Mouse (Mus musculus): ENCODE measurements around the gene Ptpn12. TPM values are rescaled to one million over a fixed set of nuclear protein-coding genes. Genes with fewer than 3 reads are reported as not detected.

The Ptpn12 gene
- polyA plus RNA-seq, 1 experiment from 2014 or later: 27.8 TPM

GRCm38 (mm10) chr5:20955114-20955835, 100.4 kb downstream of the Ptpn12 start:
- Histone ChIP-seq H3K27me3 (ENCODE audit: control insufficient read depth, insufficient read depth, low read length) (no peaks in the 10 kb centered on the region), H3K4me2 (replicated peaks; ENCODE audit: low read depth, low read length) (no peak overlapping the region), H3K27ac (ENCODE audit: low read length) (no peak overlapping the region), H3K4me3 (ENCODE audit: low read depth, low read length) (no peak overlapping the region), H3K9me3 (ENCODE audit: control insufficient read depth, low read depth, low read length) (peaks cover 5% of the 10 kb centered on the region; the same call in 1 of the 2 replicates), H3K9ac (replicated peaks; ENCODE audit: low read depth, low read length) (no peak overlapping the region), H3K36me3 (ENCODE audit: control insufficient read depth, insufficient read depth, low read length) (0 out of 2 replicates have a peak, but pooled peaks cover 2% of the 10 kb centered on the region), H3K4me1 (ENCODE audit: control insufficient read depth, insufficient read depth, low read length) (peaks cover 4% of the 10 kb centered on the region; the same call in 1 of the 2 replicates)
- ATAC-seq (ENCODE audit: insufficient number of reproducible peaks, insufficient read depth, low FRiP score, low read depth): no peak
- WGBS: 43% methylated on average over 13 of the region's 13 CpGs

- Histone ChIP-seq H3K36me3 (ENCODE audit: control insufficient read depth, insufficient read depth, low read length) (0 out of 2 replicates have a peak, but pooled peaks cover 2% of the 10 kb centered on the region), H3K27ac (ENCODE audit: low read length) (peak overlapping the region; percentile 95; the same call in 1 of the 2 replicates), H3K27me3 (ENCODE audit: control insufficient read depth, insufficient read depth, low read length) (no peaks in the 10 kb centered on the region), H3K4me1 (ENCODE audit: control insufficient read depth, insufficient read depth, low read length) (peaks cover 8% of the 10 kb centered on the region; the same call in 1 of the 2 replicates), H3K4me2 (replicated peaks; ENCODE audit: low read depth, low read length) (peak overlapping the region; percentile 57), H3K9me3 (ENCODE audit: control insufficient read depth, low read depth, low read length) (peaks cover 5% of the 10 kb centered on the region; the same call in 1 of the 2 replicates), H3K4me3 (ENCODE audit: low read depth, low read length) (peak overlapping the region; percentile 75), H3K9ac (replicated peaks; ENCODE audit: low read depth, low read length) (peak overlapping the region; percentile 92; the same call in 1 of the 2 replicates)
- ATAC-seq (ENCODE audit: insufficient number of reproducible peaks, insufficient read depth, low FRiP score, low read depth): no peak
- WGBS: 19% methylated on average over 9 of the region's 9 CpGs
Measured at GRCm38 (mm10) chr5:20952337-20952925, 103.3 kb downstream of the Ptpn12 start.

GRCm38 (mm10) chr5:20951666-20952281, 103.9 kb downstream of the Ptpn12 start:
- peak overlapping the region; percentile 57 for H3K4me2 ChIP-seq (replicated peaks; ENCODE audit: low read depth, low read length)
- H3K27ac ChIP-seq (ENCODE audit: low read length): peak overlapping the region; percentile 95
- peaks cover 8% of the 10 kb centered on the region; the same call in 1 of the 2 replicates for H3K4me1 ChIP-seq (ENCODE audit: control insufficient read depth, insufficient read depth, low read length)
- peak; percentile 98 for ATAC-seq (ENCODE audit: insufficient number of reproducible peaks, insufficient read depth, low FRiP score, low read depth)
- WGBS: 0% methylated on average over 51 of the region's 51 CpGs
- H3K9me3 ChIP-seq (ENCODE audit: control insufficient read depth, low read depth, low read length): peaks cover 1% of the 10 kb centered on the region; the same call in 1 of the 2 replicates
- H3K27me3 ChIP-seq (ENCODE audit: control insufficient read depth, insufficient read depth, low read length): no peaks in the 10 kb centered on the region
- H3K36me3 ChIP-seq (ENCODE audit: control insufficient read depth, insufficient read depth, low read length): 0 out of 2 replicates have a peak, but pooled peaks cover under 1% of the 10 kb centered on the region
- peak overlapping the region; percentile 75 for H3K4me3 ChIP-seq (ENCODE audit: low read depth, low read length)
- H3K9ac ChIP-seq (replicated peaks; ENCODE audit: low read depth, low read length): peak overlapping the region; percentile 92

GRCm38 (mm10) chr5:20950855-20951650, 104.7 kb downstream of the Ptpn12 start:
- Histone ChIP-seq H3K4me2 (replicated peaks; ENCODE audit: low read depth, low read length) (peak overlapping the region; percentile 74), H3K9me3 (ENCODE audit: control insufficient read depth, low read depth, low read length) (no peaks in the 10 kb centered on the region), H3K4me1 (ENCODE audit: control insufficient read depth, insufficient read depth, low read length) (peaks cover 8% of the 10 kb centered on the region; the same call in 1 of the 2 replicates), H3K27ac (ENCODE audit: low read length) (peak overlapping the region; percentile 95), H3K9ac (replicated peaks; ENCODE audit: low read depth, low read length) (peak overlapping the region; percentile 92), H3K27me3 (ENCODE audit: control insufficient read depth, insufficient read depth, low read length) (no peaks in the 10 kb centered on the region), H3K4me3 (ENCODE audit: low read depth, low read length) (peak overlapping the region; percentile 75), H3K36me3 (ENCODE audit: control insufficient read depth, insufficient read depth, low read length) (no peaks in the 10 kb centered on the region)
- WGBS: under 1% methylated on average over 79 of the region's 88 CpGs
- peak; percentile 68 for ATAC-seq (ENCODE audit: insufficient number of reproducible peaks, insufficient read depth, low FRiP score, low read depth)

- no peaks in the 10 kb centered on the region for H3K36me3 ChIP-seq (ENCODE audit: control insufficient read depth, insufficient read depth, low read length)
- no peaks in the 10 kb centered on the region for H3K27me3 ChIP-seq (ENCODE audit: control insufficient read depth, insufficient read depth, low read length)
- WGBS: under 1% methylated on average over 9 of the region's 9 CpGs
- peak overlapping the region; percentile 75 for H3K4me3 ChIP-seq (ENCODE audit: low read depth, low read length)
- peak overlapping the region; percentile 95; the same call in 1 of the 2 replicates for H3K27ac ChIP-seq (ENCODE audit: low read length)
- H3K4me1 ChIP-seq (ENCODE audit: control insufficient read depth, insufficient read depth, low read length): peaks cover 10% of the 10 kb centered on the region
- peak overlapping the region; percentile 92 for H3K9ac ChIP-seq (replicated peaks; ENCODE audit: low read depth, low read length)
- H3K9me3 ChIP-seq (ENCODE audit: control insufficient read depth, low read depth, low read length): no peaks in the 10 kb centered on the region
- peak overlapping the region; percentile 74 for H3K4me2 ChIP-seq (replicated peaks; ENCODE audit: low read depth, low read length)
- ATAC-seq (ENCODE audit: insufficient number of reproducible peaks, insufficient read depth, low FRiP score, low read depth): no peak
Measured at GRCm38 (mm10) chr5:20950516-20950854, 105.2 kb downstream of the Ptpn12 start.

GRCm38 (mm10) chr5:20950093-20950492, 105.6 kb downstream of the Ptpn12 start:
- H3K9ac ChIP-seq (replicated peaks; ENCODE audit: low read depth, low read length): peak overlapping the region; percentile 92; the same call in 1 of the 2 replicates
- H3K27me3 ChIP-seq (ENCODE audit: control insufficient read depth, insufficient read depth, low read length): no peaks in the 10 kb centered on the region
- no peak overlapping the region for H3K27ac ChIP-seq (ENCODE audit: low read length)
- no peaks in the 10 kb centered on the region for H3K9me3 ChIP-seq (ENCODE audit: control insufficient read depth, low read depth, low read length)
- H3K36me3 ChIP-seq (ENCODE audit: control insufficient read depth, insufficient read depth, low read length): no peaks in the 10 kb centered on the region
- H3K4me3 ChIP-seq (ENCODE audit: low read depth, low read length): peak overlapping the region; percentile 75
- no peak for ATAC-seq (ENCODE audit: insufficient number of reproducible peaks, insufficient read depth, low FRiP score, low read depth)
- H3K4me2 ChIP-seq (replicated peaks; ENCODE audit: low read depth, low read length): peak overlapping the region; percentile 74
- H3K4me1 ChIP-seq (ENCODE audit: control insufficient read depth, insufficient read depth, low read length): peaks cover 13% of the 10 kb centered on the region
- WGBS: 5% methylated on average over 5 of the region's 5 CpGs

GRCm38 (mm10) chr5:20946906-20947305, 108.8 kb downstream of the Ptpn12 start:
- H3K36me3 ChIP-seq (ENCODE audit: control insufficient read depth, insufficient read depth, low read length): no peaks in the 10 kb centered on the region
- H3K4me2 ChIP-seq (replicated peaks; ENCODE audit: low read depth, low read length): no peak overlapping the region
- H3K27me3 ChIP-seq (ENCODE audit: control insufficient read depth, insufficient read depth, low read length): no peaks in the 10 kb centered on the region
- H3K9me3 ChIP-seq (ENCODE audit: control insufficient read depth, low read depth, low read length): no peaks in the 10 kb centered on the region
- H3K9ac ChIP-seq (replicated peaks; ENCODE audit: low read depth, low read length): no peak overlapping the region
- no peak overlapping the region for H3K4me3 ChIP-seq (ENCODE audit: low read depth, low read length)
- H3K4me1 ChIP-seq (ENCODE audit: control insufficient read depth, insufficient read depth, low read length): peaks cover 9% of the 10 kb centered on the region; the same call in 1 of the 2 replicates
- 89% methylated on average over 6 of the region's 6 CpGs for WGBS
- no peak for ATAC-seq (ENCODE audit: insufficient number of reproducible peaks, insufficient read depth, low FRiP score, low read depth)
- no peak overlapping the region for H3K27ac ChIP-seq (ENCODE audit: low read length)

All from stomach, embryonic 14.5 days (tissue).